Mouse (Mus musculus) testis, adult 2 months (tissue): ENCODE data around the gene Plscr4.

Experiments used
- CTCF ChIP-seq: fragments of 200-500 bp; IDR thresholded peaks from 2 replicates; pipeline ENCODE4 v1.5.1; 2012; ENCODE audit warnings: low read depth, mild to moderate bottlenecking, inconsistent platforms, low read length, moderate library complexity; ENCODE audit not compliant: control insufficient read depth, insufficient read depth, insufficient replicate concordance
- POLR2A ChIP-seq: fragments of 200-500 bp; IDR thresholded peaks from 2 replicates; pipeline ENCODE4 v1.6.1; 2012; ENCODE audit warnings: low read depth, mild to moderate bottlenecking, inconsistent platforms, low read length, moderate library complexity; ENCODE audit not compliant: control insufficient read depth

DNA sequence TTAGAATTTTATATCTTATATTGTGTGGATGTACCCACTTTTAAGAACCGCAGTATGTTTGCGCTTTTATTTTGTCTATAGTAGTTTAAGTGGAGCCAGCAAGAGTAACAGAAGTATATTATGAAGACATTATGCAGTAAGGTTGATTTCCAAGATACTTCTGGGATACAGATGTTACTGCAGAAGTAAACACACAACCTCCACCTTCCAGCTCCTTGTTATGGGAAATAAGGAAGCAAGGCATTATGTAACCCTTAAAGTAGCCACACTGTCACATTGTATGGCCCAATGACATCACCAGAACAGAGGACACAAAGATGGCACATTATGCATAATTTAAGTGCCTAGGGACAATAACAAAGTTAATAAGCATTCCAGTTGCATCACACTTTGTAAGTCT is 1.2 kb downstream of the Plscr4 start:
- no peak for TF ChIP-seq CTCF
- TF ChIP-seq POLR2A: no peak
